Mouse (Mus musculus) ovary, postnatal 14 days (tissue): Measurements from ENCODE around the gene Cnn3.
A peak's percentile ranks its signal among the peaks of the same experiment; 100 is the strongest.

Experiments
- DNase-seq: peaks from one replicate; pipeline ENCODE4 v3.0.0; 2022; ENCODE audit warnings: low spot score

Gene Cnn3

DNA sequence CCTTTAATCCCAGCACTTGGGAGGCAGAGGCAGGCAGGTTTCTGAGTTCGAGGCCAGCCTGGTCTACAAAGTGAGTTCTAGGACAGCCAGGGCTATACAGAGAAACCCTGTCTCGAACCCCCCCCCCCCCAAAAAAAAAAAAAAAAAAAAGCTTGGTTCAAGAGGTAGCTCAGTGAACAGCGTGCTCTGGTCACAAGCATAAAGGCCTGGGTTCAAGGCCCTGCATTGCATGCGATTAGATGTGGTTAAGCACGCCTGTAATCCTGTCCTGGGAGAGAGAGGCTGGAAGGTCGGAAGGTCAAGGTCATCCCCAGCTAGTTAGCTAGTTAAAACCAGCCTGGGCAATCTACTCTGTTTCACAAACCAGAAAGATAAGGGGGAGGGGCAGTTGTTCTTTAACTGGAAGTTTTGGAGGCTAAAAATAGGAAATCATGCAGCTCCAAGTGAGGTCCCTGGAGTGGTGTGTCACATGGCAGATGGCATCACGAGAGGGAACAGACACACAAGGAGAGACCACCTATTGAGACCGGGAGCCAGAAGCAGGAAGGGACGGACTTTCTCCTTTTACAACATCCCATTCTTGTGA, 7.4 kb upstream of the Cnn3 start:
- no peak for DNase-seq

- no peak for DNase-seq
These were observed 3.9 kb upstream of the Cnn3 start for GRCm38 (mm10) chr3:121422405-121422804.

DNA sequence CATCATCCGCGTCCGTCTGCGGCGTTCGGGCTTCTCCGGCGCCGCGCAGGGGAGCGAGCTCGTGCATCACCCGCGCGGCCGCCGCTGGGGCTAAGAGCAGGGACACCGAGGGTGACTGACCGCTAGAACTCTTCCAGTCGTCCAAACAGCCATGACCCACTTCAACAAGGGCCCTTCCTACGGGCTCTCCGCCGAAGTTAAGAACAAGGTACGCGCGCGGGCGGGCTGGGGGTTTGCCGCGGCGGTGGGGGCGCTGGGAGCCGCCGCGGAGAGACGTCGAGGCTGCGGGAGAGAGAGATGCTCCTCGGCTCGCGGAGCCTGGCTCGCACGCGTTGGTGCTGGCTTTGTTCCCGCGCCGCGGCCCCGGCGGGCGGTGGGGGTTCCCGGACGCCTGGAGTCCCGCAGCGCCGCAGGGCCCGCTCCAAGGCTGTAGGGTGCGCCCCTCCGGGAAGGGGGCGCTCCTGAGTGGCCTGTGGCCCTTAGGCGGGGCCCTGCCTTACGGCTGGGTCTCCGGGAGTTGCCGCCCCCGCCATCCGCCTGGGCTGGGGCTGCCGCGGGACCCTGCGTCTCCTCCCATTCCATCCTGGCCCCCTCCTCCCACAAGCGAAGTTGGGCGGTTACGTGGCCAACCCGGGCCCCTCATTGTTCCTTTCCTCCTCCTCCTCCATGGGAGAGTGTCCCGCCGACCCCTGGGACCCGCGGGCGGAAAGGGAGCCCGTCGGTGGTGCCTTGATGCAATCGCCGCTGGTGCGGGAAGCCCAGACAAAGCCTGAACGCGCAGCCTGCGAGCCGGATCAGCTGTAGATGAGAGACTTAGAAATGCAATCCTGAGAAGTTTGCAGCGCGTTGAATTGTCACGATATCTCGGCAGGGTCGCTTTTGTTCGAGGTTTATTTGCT, 573 bp downstream of the Cnn3 start:
- peak; percentile 72 for DNase-seq

DNA sequence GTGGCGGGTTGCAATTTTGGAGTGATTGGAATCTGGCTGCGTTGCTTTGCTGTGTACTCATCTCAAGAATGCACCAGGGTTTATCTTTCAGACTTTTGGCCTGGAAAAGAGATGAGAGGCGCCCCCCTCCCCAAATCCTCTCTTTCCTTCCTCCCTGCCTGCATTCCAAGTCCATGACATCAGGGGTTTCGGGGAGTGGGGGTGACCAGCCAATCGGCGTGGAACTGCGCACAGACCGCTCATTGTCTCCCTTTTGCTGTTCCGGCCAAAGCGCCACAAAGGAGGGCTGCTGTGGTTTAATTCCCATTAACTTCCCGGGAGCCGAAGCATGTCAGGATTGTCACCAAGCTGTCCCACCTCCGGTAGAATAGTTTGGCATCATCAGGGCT, 1.2 kb downstream of the Cnn3 start:
- peak; percentile 27 for DNase-seq

GRCm38 (mm10) chr3:121428230-121428629, 1.9 kb downstream of the Cnn3 start:
- DNase-seq: no peak

DNA sequence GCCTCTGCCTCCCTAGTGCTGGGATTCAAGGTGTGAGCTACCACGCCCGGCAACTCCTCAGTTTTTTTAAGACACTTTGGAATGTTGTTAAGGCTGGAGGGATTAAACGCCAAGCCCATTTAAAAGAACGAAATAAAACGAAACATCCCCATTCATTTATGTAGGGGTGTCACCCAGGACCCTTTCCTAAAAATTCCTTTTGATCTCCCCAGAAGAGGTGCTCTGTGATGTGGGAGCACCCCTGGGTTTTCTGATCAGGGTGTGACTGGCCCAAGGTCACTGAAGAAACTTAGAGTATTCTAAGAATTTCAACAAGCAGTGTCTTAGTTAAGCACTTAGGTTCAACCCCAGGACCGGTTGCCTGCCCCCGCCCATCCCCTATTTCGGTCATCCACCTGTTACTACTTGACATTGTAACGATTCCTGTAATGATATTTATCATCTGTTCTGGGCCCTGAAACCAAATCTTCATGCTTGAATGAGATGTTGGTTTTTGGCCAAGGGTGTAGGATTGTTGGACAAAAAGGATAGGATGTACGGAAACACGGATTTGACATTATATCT, 2.5 kb downstream of the Cnn3 start:
- no peak for DNase-seq

DNA sequence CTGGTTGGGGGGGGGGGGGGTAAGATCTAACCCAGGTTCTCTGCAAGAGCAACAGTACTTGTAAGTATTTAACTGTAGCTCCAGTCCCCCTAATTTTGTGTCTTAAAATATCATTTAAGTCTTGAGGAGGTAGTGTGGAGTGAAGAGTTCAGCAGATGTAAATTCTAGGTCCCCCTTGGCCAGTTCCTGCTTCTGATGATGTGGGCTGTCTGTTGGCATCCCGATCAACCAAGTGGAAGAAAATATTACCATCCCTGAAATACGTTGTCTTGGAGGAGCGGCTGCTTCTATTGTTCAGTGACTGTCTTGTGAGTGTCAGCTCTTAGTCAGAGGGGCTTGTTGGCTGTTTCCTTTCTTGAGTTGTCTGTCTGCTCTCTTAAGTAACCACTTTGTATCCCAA, 3.2 kb downstream of the Cnn3 start:
- DNase-seq: no peak

- no peak for DNase-seq
These were observed 4.1 kb downstream of the Cnn3 start for GRCm38 (mm10) chr3:121430289-121430936.

GRCm38 (mm10) chr3:121433359-121433758, 7.1 kb downstream of the Cnn3 start:
- DNase-seq: no peak

DNA sequence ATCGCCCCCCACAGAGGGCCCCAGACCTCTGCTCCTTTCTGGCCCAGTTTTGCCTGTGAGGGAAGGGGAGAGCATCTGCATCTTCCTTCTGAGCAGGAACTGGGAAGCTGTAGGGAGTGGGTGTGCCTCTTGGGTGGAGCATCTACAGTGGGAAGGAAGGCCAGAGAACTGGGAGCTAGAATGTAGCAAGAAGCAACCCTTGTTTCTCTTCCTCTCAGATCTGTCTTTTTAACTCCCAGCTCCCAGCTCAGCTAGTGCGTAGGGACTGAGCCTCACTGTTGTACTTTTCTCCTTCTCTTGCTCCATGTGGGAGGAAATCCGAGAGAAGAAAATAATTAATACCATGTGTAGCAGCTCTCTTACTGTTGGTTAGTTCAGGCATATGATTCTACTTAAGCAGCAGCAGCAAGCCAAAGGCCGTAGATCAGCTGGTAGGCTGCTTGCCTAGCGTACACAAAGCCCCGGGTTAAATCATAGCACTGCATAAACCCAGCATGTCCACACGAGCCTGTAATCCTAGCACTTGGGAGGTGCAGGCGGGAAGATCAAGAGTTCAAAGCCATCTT, 7.8 kb downstream of the Cnn3 start:
- no peak for DNase-seq

DNA sequence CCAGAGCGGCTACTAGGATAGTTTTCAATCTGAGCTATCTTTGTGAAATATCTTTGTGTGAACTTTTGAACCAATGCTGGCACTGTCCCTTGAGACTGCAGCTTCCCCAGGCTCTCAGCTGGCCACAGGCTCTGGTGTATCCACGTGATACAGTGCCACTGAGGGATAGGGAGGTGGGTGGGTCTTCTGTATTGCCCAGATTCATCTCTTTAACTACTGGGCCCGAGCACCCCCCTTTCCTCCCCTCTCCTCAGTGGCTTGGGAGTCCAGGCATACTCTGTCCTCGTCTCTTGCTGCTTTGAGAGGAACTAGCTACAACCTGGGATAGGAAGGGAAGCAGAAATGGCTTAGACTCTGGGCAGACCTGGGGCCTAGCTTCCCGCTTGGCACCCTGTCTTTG, 9.0 kb downstream of the Cnn3 start:
- no peak for DNase-seq

DNA sequence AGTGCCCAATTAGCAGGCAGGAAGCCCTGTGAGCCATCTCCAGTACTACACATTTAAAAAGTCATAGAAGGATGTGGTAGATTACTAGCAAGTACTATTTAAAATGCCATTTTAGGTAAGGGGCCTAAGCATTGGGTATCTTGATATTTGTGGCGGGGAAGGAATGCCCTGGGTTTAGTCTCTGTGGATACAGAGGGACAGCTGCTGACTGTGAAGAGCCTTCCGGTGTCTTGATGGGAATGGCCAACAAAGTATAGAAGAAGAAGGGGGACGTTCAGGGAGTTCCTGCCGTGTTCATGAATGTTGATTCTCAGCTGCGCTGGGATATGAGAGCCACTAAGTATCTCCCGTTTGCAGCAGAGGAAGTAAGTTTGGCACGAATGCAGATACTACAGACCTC, 10.8 kb downstream of the Cnn3 start:
- no peak for DNase-seq

DNA sequence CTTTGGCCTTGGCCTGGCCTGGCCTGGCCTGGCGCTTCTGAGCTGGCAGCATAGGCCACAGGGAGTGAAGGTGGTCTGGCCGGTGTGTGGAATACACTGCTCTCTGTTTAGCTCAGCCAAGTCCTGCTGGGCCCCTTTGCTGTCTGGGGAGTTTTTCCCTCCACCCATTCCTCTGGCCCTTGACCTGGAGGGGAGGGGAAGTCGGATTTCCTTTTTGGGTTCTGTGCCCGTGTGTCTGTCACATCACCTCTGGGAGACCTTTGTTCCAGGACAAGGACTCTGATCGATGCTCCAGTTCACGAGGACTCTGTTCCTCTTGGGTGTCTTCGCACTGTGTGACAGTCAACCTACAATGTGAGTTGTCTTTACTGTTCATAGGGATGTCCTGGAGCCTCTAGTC, 11.7 kb downstream of the Cnn3 start:
- no peak for DNase-seq

DNA sequence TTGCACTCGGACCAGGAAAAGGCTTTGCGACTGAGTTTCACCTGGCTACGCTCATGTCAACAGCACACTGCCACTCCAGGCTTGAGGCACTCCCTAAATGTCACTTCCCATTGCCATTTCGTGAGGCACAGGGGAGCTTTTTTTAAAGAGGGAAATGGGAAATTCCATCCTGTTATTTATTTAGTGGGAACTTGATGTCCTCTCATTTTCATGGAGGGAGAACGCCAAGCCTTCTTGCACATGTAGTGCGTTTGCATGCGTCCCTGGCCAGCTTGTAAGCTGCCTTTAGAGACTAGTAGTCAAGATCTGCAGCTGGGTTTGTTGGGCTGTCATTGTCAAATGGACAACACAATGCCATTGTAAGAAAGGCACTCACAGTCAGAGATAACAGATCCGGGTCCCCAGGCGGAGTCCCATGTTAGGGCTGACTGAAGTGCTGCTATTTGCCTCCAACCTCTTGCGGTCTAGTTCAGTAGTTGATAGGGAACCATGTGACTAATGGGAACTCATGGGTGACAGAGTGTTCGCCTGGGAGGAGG, 13.4 kb downstream of the Cnn3 start:
- no peak for DNase-seq

DNA sequence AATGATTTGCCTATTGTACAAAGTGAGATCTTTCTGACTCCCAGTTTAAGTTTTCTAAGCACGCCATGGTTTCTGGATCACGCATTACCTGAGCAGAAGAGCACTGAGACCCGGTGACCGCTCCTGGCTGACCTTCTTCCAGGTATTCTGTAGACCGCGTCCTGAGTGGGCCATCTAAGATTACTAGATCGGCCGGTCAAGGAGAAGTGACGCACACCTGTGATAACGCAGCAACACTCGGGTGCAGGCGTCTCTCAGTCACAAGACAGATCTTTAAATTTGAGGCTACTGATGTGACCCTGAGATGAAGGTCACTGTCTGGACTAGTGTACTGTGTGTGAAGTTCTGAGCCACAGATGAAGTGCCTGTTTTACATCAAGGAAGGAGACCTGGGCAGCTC, 15.2 kb downstream of the Cnn3 start:
- no peak for DNase-seq

DNA sequence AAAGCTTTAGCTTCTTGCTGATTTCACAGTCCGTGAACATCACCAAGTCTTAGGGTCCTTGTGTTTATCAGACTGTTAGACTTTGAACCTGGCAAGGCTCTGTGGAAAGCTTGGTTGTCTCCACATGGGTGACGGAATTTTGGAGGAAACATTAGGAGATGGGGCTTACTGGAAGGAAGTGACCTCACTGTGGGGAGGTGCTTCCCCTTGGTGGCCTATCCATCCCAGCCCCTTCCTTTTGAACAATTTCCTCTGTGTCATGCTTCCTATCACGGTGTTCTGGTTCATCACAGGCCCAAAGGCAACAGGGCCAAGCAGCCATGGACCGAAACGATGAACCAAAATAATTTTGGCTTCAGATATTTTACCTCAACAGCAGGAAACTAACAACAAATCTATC, 16.0 kb downstream of the Cnn3 start:
- DNase-seq: no peak

DNA sequence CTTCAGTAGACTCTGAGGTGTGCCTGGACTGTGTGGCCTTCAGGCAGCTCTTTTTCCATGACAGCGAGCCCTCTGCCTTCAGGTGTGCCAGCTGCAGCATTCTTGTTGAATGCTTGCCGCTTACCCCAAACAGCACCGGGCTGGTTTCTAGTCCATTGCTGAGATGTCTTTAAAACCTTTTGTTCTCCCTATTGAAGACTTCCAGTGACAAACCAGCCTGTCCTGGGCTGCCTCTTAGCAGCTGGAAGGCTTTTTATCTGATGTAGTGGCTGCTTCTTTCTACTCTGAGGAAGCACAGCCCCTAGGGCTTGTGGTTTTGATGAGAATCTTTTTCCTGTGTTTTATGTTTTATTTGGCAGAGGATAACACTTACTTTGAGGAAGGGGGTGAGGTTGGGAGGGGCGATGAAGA, 17.6 kb downstream of the Cnn3 start:
- DNase-seq: no peak

DNA sequence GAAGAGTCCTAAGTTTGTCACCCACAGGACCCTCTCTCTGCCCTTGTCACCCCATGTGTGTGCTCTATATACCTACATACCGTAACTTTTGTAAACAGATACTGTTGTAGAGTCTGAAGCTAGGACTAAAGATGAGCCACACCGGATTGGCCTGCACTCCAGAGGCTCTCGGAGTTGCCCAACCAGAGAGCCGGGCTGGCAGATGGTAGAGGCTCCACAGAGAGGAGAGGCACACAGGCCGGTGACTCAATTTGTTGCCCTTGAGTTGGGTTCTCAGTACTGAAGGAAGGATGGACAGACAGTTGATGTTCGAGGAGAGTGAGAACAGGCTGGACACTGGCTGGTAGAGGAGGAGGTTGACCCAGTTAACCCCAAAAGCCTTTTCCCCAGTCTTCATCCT, 18.1 kb downstream of the Cnn3 start:
- no peak for DNase-seq

DNA sequence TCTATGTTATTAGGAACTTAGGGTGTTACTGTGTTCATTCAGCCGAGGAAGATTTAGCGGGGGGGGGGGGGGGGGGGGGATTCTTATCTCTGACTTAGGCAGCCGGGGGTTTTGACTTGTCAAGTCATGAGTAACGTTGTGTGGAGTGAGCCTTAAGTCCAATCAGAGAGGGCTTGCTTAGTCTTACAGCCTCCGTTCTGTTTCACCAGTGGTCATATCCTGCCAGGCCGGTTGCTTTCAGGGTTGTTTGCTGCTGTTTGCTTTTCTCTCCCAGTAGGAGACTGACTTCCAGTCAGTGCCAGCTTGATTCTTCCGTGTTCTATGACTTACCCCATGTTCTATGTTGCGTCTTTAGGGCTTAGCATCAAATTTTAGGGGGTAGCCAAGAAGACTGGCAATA, 20.2 kb downstream of the Cnn3 start:
- DNase-seq: no peak

DNA sequence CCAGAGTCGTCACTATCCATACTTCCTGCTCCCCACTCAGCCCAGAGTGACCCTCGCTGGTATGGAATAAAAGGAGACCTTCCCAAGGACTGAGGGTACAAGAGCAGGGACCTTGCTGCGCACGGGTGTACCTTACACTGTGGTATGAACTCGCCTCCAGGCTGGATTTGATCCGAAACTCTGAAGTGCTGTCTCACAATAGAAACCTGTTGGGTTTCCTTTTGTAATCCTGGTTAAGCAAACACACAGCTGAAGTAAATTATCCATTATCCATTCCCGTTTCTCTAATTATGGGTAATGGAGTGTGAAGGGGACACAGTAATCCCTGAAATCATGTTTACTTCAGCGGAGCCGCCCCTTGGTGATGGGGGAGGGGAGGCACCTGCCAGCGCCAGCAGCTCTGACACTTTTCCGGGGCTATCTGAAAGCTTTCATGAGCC, 21.8 kb downstream of the Cnn3 start:
- no peak for DNase-seq

- DNase-seq: no peak
These were observed 22.3 kb downstream of the Cnn3 start for GRCm38 (mm10) chr3:121448606-121449005.

GRCm38 (mm10) chr3:121449527-121449926, 23.2 kb downstream of the Cnn3 start:
- no peak for DNase-seq
